Mouse (Mus musculus) liver, embryonic 14.5 days (tissue): ENCODE measurements around the gene Trip4.

Experiments used
- CTCF ChIP-seq: IDR thresholded peaks from 2 replicates; pipeline ENCODE4 v1.5.1; 2016; ENCODE audit warnings: antibody characterized with exemption, low read depth, control low read depth
- EP300 ChIP-seq: IDR thresholded peaks from 2 replicates; pipeline ENCODE4 v1.6.1; 2016; ENCODE audit warnings: antibody characterized with exemption, low read depth

- TF ChIP-seq CTCF (no peak), EP300 (no peak)
These were observed 80.1 kb downstream of the Trip4 start for GRCm38 (mm10) chr9:65828511-65828910.
